Mouse (Mus musculus) adrenal gland, adult 2 months (tissue): Measurements from ENCODE around the gene Slc9a9. TPM values are rescaled to one million over a fixed set of nuclear protein-coding genes. Genes with fewer than 3 reads are reported as not detected.

Source experiments
- DNase-seq: peaks from one replicate; pipeline ENCODE4 v3.0.0; 2021
- polyA plus RNA-seq: library from polyadenylated mRNA; depleted of rRNA; stranded (reverse); fragments of >200 nt; gene quantifications from 2 replicates; pipeline ENCODE4 v1.2.3, GENCODE M21; 2012
- total RNA-seq, 2 experiments: library from RNA; stranded (reverse); gene quantifications; 2 replicates each; pipeline ENCODE4 v1.2.3; 2021

Gene Slc9a9
- total and polyA plus RNA-seq, 3 experiments: 0.65 to 3.0 (median 2.4) TPM

DNA sequence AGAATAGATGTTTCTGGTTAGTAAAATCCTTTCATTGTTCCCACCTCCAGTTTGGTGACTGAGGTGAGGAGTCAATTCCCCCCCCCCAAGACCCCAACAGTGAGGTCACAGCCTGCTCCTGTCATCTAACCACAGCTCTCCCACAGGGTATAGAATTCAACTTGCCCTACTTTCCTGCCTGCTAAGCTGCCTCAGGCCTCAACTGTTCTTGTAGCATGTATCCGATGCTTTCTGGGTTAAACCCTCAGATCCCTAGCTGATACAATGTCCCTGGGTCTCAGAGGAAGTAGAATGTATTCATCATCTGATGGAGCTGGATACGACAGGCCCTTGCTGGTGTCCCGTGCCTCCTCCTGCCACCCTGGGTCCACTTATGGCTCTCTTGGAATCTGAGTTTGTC, 408.9 kb downstream of the Slc9a9 start:
- no peak for DNase-seq

DNA sequence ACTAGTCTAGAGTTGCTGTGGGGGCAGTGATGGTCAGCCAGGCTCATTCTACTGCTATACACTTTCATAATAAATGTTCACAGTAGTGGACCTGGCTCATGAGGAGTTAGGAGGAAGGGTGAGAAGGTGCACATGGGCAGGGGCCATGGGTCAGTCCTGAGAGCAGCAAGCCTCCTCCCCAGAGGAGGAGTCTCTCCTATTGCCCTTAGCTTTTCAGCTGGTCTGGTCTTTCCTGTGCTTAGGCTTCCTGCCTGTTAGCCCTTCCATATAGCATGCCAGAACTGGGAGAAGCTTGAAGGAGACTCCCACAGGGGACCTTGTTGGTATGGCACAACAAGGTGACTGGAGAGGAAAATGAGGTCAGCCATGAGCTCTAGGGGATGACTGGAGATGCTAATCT, 410.2 kb downstream of the Slc9a9 start:
- DNase-seq: no peak

DNA sequence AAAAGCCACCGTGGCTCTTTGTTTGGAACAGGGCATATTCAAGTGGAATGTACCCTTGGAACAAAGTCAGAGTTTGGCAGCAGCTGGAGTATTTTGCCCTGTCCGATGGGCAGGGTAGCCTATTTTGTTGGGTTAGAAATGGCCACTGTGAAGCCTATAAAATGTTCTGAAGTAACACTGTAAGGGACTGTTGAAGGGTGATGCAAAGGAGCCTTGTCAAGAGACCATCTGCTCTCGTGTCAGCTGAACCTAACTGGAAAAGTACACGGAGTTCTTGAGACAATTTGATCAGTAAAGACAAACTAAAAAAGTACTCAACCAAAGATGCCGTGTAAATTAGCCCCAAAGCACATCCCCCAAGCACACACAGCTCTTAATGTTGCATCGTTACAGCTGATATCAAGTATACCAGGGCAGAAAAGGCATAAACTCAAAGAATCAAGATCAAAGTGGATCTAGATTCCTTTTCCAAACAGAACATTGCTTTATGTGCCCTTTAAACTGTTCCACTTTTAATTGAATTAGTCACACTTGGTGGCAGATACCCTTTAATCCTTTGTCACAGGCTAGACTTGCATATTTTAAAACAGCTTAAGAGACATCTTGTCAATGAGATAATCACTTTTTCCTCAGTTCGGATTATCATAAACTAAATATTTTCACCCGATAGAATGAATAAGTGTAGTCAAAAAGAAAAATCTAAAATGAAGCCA, 416.6 kb downstream of the Slc9a9 start:
- DNase-seq: no peak

DNA sequence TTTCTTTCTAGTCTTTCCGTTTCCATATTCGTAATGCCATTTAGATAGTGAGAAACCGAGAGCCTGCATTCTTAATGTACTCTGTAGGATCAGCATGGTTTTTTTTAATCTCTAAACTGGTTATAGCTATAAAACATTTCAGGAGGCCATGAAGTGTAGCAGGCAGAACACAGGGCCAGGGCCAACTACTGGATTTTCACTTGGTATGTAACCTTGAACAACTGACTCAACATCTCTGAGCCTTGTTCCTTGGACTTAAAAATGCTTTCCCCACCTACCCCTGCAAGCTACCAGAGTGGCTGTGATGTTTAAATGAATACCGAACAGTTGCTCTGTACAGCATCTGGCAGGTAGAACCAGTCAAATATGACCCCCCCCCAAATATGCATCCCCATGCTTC, 418.5 kb downstream of the Slc9a9 start:
- peak; percentile 51 for DNase-seq

DNA sequence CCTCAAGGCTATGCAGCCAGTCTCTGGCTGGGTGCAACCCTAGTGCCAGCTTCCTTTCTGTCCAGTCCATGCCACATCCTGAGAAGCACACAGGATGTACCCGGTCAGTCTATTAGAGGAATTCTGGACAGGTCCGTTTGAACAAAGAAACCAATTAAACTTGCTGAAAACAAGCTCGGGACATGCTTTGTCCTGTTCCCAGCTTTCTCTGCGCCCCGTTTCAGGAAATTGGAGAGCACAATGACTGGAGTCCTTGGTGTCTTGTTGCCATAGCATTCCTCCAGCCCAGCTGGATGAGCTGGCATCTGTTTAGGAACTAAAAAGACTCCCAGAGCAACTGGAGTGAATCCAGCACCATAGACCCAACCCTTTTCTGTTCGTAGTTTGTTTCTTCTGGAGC, 419.3 kb downstream of the Slc9a9 start:
- peak; percentile 76 for DNase-seq

DNA sequence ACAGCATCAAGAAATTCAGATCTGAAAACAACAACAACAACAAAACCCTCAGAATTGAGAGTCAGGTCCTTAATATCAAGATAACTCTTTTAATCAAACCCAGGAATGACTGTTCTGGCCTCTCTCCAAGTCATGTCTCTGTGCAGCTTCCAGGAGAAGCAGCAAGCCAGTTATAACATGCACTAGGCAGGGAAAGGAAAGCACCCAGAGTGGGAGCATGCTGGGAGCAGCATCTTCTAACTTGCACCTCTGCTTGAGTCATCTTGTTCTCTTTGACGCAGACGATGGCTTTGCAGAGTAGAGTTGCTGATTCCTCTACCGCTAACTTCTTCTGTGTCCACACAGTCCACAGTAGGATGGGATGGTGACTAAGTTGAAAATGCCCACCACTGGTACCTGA, 426.8 kb downstream of the Slc9a9 start:
- DNase-seq: peak; percentile 19

DNA sequence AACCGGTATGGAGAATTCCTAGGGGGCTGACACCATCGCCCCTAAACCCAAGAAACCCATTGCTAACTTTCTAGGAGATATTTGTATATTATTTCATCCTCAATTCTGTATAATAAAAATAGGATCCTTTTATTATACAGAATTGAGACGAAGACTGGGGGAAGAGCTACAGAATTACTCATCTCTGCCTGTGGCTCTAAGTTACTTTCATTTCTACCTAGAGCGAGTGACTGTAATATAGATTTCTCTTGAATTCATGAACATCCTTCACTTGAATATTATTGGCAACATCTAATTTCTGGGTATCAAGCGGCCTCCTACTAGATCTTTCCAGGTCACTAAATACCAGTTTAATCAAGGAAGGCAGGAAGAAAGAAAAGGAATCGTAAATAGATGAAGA, 436.1 kb downstream of the Slc9a9 start:
- no peak for DNase-seq

DNA sequence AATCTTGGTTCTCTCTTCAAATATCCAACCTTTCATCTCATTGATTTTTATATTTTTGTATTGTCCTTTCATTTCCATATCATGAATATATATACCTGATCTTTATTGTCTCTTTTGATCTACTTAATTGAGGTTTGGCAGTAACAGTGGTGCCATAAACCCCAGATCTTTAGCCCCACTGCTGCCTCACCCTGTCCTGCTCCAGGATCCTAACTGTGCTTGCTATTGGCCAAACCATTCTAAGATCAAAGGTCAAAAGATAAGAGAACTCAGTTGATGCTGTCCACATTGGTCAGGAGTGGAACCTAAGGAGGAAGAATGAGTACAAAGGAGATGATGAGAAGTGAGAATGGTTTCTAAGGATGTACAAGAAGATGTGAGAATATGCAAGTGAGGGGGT, 440.1 kb downstream of the Slc9a9 start:
- DNase-seq: no peak

DNA sequence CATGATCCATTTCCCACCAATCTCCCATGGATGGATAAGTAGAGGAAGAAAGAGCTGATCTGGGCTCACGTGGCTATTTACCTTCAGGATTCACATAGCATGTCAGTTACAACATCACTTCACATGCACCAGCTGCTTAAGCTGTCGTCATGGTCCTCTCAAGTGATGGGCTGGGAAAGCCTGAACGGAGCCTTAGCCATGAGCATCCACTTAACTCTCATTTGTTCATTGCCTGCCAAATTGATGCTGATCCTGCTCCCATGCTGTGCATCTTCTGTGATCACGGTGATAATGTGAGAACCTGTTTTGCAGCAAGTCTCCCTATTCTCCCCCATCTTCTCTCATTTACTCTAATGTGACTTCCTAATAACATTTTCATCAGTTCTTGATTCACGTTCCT, 441.1 kb downstream of the Slc9a9 start:
- DNase-seq: no peak

DNA sequence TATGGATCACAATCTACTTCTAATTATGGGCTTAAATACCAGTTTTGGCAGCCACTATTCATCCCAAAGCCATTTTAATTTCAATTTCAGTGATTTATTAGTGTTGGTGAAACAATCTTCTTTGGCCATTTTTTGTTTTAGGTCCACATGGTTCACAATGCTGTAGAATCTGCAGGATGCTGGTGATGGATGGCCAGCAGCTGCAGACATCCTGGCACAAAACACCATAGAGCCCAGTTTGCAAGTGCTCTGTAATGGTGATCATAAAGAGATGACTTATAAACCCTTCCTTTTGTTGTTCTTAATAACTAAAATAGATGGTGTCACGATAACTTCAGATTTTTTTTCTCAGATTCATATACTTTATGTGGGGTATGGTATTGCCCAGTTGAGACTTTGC, 442.0 kb downstream of the Slc9a9 start:
- DNase-seq: no peak

DNA sequence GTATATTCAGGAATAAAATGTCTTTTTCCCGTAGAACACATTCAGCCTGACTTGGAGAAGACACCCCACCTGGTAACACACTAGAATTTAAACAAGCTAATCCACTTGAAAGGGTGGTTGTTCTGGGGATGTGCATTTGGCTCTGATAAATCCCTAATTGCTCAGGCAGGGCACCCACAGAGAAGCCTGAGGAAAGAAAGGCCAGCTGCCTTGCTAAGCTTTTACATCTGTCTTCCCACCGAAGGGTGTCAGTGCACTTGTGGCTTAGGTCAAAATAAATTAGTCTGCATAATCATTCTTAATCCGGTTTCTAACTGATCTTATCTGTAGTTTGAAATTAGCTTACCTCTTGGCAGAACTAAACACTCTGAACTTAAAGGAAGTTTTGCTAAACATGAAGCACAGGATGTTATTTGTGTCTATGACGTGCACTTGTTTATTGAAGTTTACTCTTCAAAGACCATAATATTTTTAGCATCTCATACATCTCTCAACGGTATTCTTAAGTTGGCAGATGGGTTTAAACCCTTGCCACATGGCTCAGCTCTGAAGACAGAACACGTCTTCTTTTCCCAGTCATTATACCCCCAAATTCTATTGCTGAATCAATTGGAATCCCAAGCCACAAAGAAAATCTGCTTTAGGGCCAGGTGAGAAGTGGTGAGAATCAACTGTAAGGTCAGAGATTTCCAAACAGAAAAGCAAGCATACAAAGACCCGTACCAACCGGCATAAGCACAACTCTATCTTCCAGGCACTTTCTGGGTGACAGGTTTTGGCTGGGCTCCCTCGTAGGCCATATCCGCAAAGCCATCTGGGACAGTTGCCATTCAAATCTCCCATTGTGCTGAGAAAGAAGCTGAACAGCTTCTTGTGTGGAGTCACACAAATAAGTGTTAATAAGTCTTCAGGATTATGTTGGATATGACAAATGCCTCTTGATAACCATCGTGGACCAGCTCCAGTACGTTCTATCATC, 443.7 kb downstream of the Slc9a9 start:
- DNase-seq: no peak

DNA sequence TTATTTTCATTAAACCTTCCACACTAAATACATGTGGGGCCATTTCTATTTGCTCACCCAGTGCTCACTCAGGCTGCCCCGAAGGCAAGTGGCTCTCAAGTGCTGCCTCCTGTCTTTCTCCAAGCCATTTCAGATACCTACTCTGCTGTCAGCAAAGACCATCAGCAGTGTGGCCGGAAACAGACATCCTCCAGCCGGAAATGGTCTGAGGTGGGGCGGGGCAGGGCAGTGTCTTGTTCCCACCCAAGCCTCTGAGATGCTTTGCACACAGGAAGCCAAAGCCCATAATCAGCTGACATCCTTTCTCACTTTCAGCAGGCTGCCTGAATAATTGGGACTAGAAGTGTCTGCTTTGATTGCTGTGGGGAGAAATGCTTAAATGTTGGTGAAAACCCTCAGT, 450.4 kb downstream of the Slc9a9 start:
- peak; percentile 26 for DNase-seq

DNA sequence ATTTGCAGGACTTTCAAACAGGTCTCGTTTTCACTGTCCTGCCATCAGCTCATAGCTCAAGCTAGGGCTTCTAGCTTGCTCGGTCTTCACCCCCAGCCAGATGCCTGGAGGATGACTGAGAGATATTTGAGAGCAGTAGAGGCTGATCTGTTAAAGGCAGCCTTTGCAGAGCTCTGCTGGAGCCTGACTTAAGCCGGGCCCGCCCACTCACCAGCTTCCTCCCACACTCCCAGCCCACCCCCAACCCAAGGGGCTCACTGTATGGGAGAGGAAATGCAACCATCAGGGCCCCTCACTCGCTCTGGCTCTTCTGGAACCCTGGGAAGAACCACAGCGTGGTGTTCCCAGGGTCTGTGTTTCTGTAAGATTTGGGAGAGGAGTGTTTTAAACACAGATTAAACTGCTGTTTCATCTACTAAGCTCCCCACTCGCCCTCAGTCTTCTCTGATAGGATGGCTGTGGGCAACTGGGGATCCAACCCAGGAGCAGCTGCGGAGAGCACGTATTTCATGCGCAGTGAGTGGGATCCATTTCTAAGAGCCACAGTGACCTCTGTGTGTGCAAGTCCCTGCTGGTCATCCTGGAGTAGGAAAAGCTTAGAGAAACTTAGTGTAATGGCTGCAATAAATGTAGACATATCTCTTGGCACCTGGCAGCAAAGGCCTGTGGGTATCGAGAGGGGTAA, 451.6 kb downstream of the Slc9a9 start:
- DNase-seq: no peak

DNA sequence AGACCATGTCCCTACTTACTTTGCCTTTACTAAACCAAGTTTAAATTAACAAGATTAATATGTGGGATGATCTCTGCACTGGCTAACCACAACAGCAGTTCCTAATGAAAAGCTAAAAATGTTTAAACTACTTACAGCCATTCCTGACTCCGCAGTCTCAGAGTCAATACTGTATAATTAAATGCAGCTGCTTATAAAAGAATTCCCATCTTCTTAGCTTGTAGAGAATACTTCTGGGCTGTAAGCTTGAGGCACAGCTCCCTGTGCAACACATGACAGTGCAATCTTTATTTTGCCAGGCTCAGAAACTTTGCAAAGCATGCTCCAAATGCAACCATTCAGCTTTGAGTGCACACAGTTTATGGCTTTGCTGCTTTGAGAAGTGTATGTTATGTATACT, 456.0 kb downstream of the Slc9a9 start:
- DNase-seq: no peak

DNA sequence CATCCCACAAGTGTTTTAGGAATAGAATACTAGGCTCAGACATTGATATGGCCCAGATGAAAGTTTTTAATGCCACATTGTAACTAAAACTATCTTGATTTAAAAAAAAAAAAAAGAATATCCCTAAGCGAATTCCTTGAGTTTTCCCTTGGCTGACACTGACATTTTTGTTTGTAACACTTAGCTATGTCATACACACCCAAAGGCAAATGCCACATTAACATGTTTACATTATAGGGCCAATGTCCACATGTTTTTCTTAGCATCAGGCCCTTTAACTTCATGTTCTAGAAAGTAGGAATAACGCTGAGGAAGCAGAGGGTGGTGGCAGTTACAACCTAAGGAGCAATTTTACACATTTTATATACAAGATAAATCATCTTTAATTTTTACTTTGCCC, 458.1 kb downstream of the Slc9a9 start:
- no peak for DNase-seq

DNA sequence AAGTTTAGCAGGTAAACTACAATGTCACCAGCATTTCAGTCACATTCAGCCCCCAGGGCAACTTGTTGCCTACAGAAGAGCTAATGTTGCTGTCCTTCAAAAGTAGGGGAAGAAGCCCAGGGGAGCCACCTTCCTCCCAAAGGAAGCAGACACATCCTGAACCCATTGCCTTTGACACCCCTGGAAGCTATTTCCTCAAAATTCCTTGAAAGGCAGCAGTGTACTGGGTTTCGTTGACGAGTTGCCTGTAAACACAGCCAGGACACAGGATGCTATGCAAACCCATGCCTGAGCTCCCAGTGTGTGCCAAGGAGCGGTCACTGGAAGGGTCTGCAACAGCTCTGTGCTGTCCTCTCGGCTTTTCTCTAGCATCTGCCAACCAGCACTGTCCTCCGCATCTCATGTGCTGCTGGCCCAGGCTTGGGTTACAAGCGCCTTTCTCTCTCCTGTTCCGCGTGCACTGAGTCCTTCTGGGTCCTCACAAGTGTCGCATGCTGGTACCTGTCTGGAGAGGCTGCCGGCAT, 479.6 kb downstream of the Slc9a9 start:
- DNase-seq: peak; percentile 13

DNA sequence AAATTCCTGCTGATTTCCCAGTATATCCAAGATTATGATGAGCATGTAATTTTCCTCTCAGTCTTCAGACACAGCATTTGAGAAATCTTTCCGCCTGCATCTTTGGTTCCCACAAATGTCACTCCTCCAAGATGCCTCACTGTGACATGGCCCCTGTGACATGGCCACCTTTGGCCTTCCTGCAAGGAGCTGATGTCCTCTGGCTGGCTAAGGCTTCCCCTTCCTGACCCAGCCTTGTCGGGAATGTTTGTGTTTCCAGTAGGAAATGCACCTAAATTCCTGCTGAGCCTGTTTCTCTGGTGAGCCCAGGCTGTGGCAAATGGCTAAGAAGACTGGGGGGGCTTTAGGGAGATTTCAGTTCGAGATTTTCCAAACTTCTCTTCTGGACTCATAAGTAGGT, 480.4 kb downstream of the Slc9a9 start:
- peak; percentile 59 for DNase-seq

DNA sequence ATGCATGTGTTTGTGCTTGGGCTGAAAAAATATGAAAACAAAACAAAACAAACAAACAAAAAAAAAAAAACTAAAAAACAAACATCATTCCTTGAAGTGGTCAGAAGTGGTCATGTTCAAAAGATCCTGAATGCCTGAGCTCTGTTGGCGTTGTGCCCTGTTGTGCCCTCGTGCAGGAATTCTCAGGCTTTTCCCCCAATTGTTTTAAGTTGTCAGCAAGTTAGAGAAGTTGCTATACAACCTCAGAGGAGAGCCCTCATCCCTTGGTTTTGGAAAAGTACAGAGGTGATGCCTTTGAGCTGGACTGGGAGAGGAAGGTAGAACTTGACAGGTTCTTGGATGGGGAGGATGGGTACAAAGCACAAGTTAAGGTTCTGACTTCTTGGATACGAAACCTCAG, 480.9 kb downstream of the Slc9a9 start:
- no peak for DNase-seq

DNA sequence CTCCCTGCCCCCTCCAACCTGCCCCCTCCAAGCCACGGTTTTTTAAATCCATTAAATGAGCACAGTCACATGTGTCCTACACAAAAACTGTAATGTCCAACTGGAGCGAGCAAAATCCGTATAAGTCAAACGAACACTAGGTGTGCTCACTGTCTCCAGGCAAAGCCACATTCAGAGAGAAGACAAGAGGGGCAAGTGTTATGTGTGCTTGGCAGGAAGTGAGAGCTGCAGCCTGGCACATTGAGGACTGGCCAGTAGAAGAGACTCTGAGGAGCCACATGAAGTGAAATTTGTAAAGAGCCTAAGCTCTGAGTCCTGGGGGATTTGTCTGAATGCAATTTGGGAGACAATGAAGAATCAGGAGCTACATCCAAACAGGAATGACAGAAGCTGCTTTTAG, 481.3 kb downstream of the Slc9a9 start:
- DNase-seq: no peak

DNA sequence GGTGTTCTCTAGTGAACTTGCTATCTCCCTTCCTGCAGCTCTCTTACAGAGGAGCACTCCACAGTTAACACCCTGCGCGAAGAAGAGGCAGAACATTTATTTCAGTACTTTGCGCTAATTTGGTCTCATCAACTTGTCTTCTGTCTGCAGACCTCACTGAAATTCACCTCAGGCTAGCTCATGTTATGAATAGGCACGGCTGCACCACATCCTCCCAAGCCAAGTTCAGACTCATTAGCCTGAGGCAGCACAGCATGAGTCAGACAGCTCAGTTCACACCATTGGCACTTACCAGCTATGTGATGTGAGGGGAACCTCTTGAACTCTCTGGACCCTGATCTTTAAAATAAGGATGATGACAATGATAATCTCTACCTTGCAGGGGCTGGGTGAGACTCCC, 482.0 kb downstream of the Slc9a9 start:
- DNase-seq: no peak

DNA sequence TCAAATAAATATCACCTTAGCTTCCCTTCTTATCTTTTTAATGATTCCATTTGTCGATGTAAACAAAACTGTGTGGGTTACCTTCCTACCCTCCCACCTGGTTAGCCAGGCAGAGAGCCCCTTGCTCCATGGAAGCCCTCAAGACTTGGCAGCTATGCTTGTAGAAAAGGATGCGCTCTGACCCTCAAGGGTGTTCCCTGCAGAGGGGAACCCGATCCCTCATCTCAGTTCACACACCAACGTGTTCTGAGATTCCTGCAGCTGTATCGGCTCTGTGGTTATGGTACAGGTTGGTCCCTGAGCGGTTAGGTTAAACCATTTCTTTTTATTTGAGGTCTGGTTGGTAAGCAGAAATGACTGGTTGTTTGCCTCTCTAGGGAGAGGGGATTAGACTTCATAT, 484.3 kb downstream of the Slc9a9 start:
- no peak for DNase-seq

DNA sequence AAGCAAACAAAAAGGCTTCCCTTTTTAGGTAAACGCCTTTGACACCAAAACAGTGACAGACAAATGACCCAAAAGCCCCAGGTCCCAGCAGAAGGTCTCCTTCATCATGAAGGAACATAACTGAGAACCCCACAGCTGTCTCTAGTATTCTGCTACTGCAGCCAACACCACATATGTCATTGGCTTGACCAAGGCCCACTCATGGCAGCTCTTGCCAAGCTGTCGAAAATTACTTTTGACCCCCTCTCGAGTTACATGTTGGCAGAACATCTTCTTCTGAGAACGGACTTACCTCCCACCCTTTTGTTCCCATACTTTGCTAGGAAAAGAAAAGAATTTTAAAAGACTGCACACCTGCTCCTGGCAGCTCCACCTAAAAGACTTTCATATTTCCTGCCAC, 488.2 kb downstream of the Slc9a9 start:
- DNase-seq: no peak

DNA sequence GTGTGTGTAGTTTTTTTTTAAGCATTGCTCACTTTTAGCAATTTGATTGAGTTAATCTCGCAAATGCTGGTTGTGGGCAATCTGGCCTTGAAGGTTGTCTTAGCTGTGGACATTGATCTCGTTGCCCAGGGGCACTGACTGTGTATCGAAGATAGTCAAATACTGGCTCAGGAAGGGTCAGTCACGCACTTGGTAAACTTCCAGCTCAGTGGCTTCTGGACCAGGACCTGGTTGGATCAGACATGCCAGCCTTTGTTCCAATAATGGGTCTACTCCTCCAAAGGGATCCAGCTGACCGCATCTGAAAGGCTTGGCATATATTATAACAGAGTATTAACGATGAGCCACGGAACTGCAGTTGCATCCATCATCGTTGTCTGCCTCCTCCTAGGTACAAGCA, 489.2 kb downstream of the Slc9a9 start:
- DNase-seq: no peak
